8 mouse cellular contexts compared by ENCODE assay signal in the genomic region with DNA sequence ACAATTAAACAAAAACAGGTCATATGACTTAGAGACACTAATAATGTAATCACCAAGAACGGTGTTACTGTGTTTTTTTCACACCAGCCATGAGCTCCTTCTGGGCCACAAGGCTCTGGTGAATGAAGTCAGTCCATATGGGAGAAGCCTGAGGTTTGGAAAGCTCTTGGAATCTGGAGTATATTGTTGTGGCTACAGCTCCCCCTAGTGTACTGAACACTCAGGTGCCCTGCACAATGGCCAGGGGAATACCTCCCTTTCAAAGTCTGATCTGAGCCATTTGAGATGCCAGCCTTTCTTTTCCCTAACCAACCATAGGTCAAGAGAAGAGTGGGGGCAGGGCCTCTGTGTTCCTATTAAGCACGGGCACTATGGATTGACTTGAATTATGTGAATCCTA.
DNase-seq lines count a peak whose midpoint lies in the region; ATAC-seq lines count a peak whose summit lies in the region.

No protein-coding gene starts in this region.

- peak; percentile 82 for ATAC-seq in midbrain, embryonic 12.5 days (ENCODE audit: low FRiP score, low read depth)
- ATAC-seq in stomach, embryonic 15.5 days (ENCODE audit: insufficient read depth, low FRiP score, low read depth): peak; percentile 81; the same call in 1 of the 2 replicates

- 15% methylated on average over 2 of the region's 2 CpGs for WGBS in limb, embryonic 10.5 days
- 13% methylated on average over 2 of the region's 2 CpGs for WGBS in midbrain, embryonic 12.5 days
- WGBS in stomach, embryonic 15.5 days: 8% methylated on average over 2 of the region's 2 CpGs

- H3K9me3 ChIP-seq in limb, embryonic 10.5 days (replicated peaks): no peaks in the 10 kb centered on the region
- H3K9me3 ChIP-seq in midbrain, embryonic 12.5 days: no peaks in the 10 kb centered on the region
- H3K9me3 ChIP-seq in stomach, embryonic 15.5 days: no peaks in the 10 kb centered on the region

- H3K4me2 ChIP-seq in midbrain, embryonic 12.5 days (replicated peaks): no peak overlapping the region
- no peak overlapping the region for H3K4me2 ChIP-seq in stomach, embryonic 15.5 days

- DNase-seq in B cell, adult 2 months: peak; percentile 33 to 34
- peak; percentile 69 for DNase-seq in adrenal gland, adult 2 months
- peak; percentile 59 for DNase-seq in embryo, embryonic 11.5 days (ENCODE audit: low read depth, low spot score)
- DNase-seq in heart, adult 9 months (ENCODE audit: low spot score in 2 of 2): peak; percentile 28 to 63
- DNase-seq in kidney, adult 8-10 months: peak; percentile 60 to 76
- DNase-seq in limb, embryonic 10.5 days (ENCODE audit: low spot score): peak; percentile 68

- H3K36me3 ChIP-seq in limb, embryonic 10.5 days: no peaks in the 10 kb centered on the region
- H3K36me3 ChIP-seq in midbrain, embryonic 12.5 days: no peaks in the 10 kb centered on the region
- no peaks in the 10 kb centered on the region for H3K36me3 ChIP-seq in stomach, embryonic 15.5 days

- no peak overlapping the region for H3K4me3 ChIP-seq in limb, embryonic 10.5 days
- H3K4me3 ChIP-seq in midbrain, embryonic 12.5 days: no peak overlapping the region
- no peak overlapping the region for H3K4me3 ChIP-seq in stomach, embryonic 15.5 days (replicated peaks)

- H3K27ac ChIP-seq in limb, embryonic 10.5 days: no peak overlapping the region
- no peak overlapping the region for H3K27ac ChIP-seq in midbrain, embryonic 12.5 days (replicated peaks)
- no peak overlapping the region for H3K27ac ChIP-seq in stomach, embryonic 15.5 days

- H3K4me1 ChIP-seq in limb, embryonic 10.5 days: peaks cover 13% of the 10 kb centered on the region
- H3K4me1 ChIP-seq in midbrain, embryonic 12.5 days: peaks cover 5% of the 10 kb centered on the region; the same call in 1 of the 2 replicates
- peaks cover 3% of the 10 kb centered on the region; the same call in 1 of the 2 replicates for H3K4me1 ChIP-seq in stomach, embryonic 15.5 days

- no peak overlapping the region for H3K9ac ChIP-seq in midbrain, embryonic 12.5 days (replicated peaks)
- no peak overlapping the region for H3K9ac ChIP-seq in stomach, embryonic 15.5 days

- no peaks in the 10 kb centered on the region for H3K27me3 ChIP-seq in limb, embryonic 10.5 days (ENCODE audit: low read depth, poor library complexity, severe bottlenecking)
- no peaks in the 10 kb centered on the region for H3K27me3 ChIP-seq in midbrain, embryonic 12.5 days
- no peaks in the 10 kb centered on the region for H3K27me3 ChIP-seq in stomach, embryonic 15.5 days (replicated peaks)
